Mouse (Mus musculus) cortical plate, adult 2 months (tissue): ENCODE results near the gene Tec.

Source experiments
- CTCF ChIP-seq: fragments of 200-500 bp; IDR thresholded peaks from 2 replicates; pipeline ENCODE4 v1.5.1; 2011; ENCODE audit warnings: mild to moderate bottlenecking, control low read depth, low read length; ENCODE audit not compliant: insufficient read depth; ENCODE audit errors: extremely low read depth
- POLR2A ChIP-seq: fragments of 200-500 bp; IDR thresholded peaks from 2 replicates; pipeline ENCODE4 v1.6.1; 2011; ENCODE audit warnings: mild to moderate bottlenecking, low read length, control low read depth; ENCODE audit not compliant: insufficient read depth; ENCODE audit errors: extremely low read depth

- no peak for TF ChIP-seq CTCF
- TF ChIP-seq POLR2A, result no peak
Observed at GRCm38 (mm10) chr5:72736868-72737267, 131.4 kb downstream of the Tec start.
